Mouse (Mus musculus): ENCODE results near the gene Map2. TPM values are rescaled to one million over a fixed set of nuclear protein-coding genes. Genes with fewer than 3 reads are reported as not detected.

The Map2 gene
- polyA plus RNA-seq, 1 experiment from 2014 or later = 357 TPM

GRCm38 (mm10) chr1:66426073-66426472, 251.0 kb downstream of the Map2 start:
- no peak for ATAC-seq (ENCODE audit: low FRiP score, low read depth)
- no peaks in the 10 kb centered on the region for H3K27me3 ChIP-seq
- H3K4me1 ChIP-seq = no peaks in the 10 kb centered on the region
- no peaks in the 10 kb centered on the region for H3K9me3 ChIP-seq
- no peak overlapping the region for H3K27ac ChIP-seq (replicated peaks)
- no peak overlapping the region for H3K9ac ChIP-seq (replicated peaks)
- peaks cover 60% of the 10 kb centered on the region for H3K36me3 ChIP-seq
- H3K4me2 ChIP-seq (replicated peaks) = no peak overlapping the region
- H3K4me3 ChIP-seq = no peak overlapping the region
- 92% methylated on average over 5 of the region's 5 CpGs for WGBS

- no peak for ATAC-seq (ENCODE audit: low FRiP score, low read depth)
- H3K9ac ChIP-seq (replicated peaks) = no peak overlapping the region
- no peak overlapping the region for H3K4me3 ChIP-seq
- no peaks in the 10 kb centered on the region for H3K4me1 ChIP-seq
- no peaks in the 10 kb centered on the region for H3K9me3 ChIP-seq
- no peak overlapping the region for H3K4me2 ChIP-seq (replicated peaks)
- peaks cover 44% of the 10 kb centered on the region for H3K36me3 ChIP-seq
- H3K27me3 ChIP-seq = no peaks in the 10 kb centered on the region
- no peak overlapping the region for H3K27ac ChIP-seq (replicated peaks)
These were observed 255.9 kb downstream of the Map2 start for GRCm38 (mm10) chr1:66430962-66431361.

- WGBS = 88% methylated on average over 6 of the region's 6 CpGs
- no peak for ATAC-seq (ENCODE audit: low FRiP score, low read depth)
- Histone ChIP-seq H3K27ac (replicated peaks) (no peak overlapping the region), H3K9me3 (no peaks in the 10 kb centered on the region), H3K4me3 (no peak overlapping the region), H3K4me1 (no peaks in the 10 kb centered on the region), H3K9ac (replicated peaks) (no peak overlapping the region), H3K36me3 (peaks cover 42% of the 10 kb centered on the region), H3K4me2 (replicated peaks) (no peak overlapping the region), H3K27me3 (no peaks in the 10 kb centered on the region)
These were observed 256.4 kb downstream of the Map2 start for GRCm38 (mm10) chr1:66431472-66431871.

- no peaks in the 10 kb centered on the region for H3K27me3 ChIP-seq
- WGBS = 88% methylated on average over 2 of the region's 2 CpGs
- no peaks in the 10 kb centered on the region for H3K9me3 ChIP-seq
- H3K27ac ChIP-seq (replicated peaks) = no peak overlapping the region
- no peak overlapping the region for H3K4me3 ChIP-seq
- peaks cover 42% of the 10 kb centered on the region for H3K36me3 ChIP-seq
- H3K4me1 ChIP-seq = no peaks in the 10 kb centered on the region
- no peak overlapping the region for H3K4me2 ChIP-seq (replicated peaks)
- no peak for ATAC-seq (ENCODE audit: low FRiP score, low read depth)
- no peak overlapping the region for H3K9ac ChIP-seq (replicated peaks)
These were observed 263.0 kb downstream of the Map2 start for GRCm38 (mm10) chr1:66438069-66438468.

- Histone ChIP-seq H3K27me3 (no peaks in the 10 kb centered on the region), H3K9ac (replicated peaks) (no peak overlapping the region), H3K4me3 (no peak overlapping the region), H3K4me1 (no peaks in the 10 kb centered on the region), H3K9me3 (no peaks in the 10 kb centered on the region), H3K4me2 (replicated peaks) (no peak overlapping the region), H3K27ac (replicated peaks) (no peak overlapping the region), H3K36me3 (peaks cover 34% of the 10 kb centered on the region)
- no peak for ATAC-seq (ENCODE audit: low FRiP score, low read depth)
- 85% methylated on average over 2 of the region's 2 CpGs for WGBS
These were observed 267.8 kb downstream of the Map2 start for GRCm38 (mm10) chr1:66442922-66443321.

GRCm38 (mm10) chr1:66449471-66449870, 274.4 kb downstream of the Map2 start:
- WGBS = 75% methylated on average over 2 of the region's 2 CpGs
- no peaks in the 10 kb centered on the region for H3K9me3 ChIP-seq
- no peak overlapping the region for H3K4me2 ChIP-seq (replicated peaks)
- H3K27me3 ChIP-seq = no peaks in the 10 kb centered on the region
- no peak overlapping the region for H3K4me3 ChIP-seq
- ATAC-seq (ENCODE audit: low FRiP score, low read depth) = no peak
- no peaks in the 10 kb centered on the region for H3K36me3 ChIP-seq
- H3K27ac ChIP-seq (replicated peaks) = no peak overlapping the region
- H3K9ac ChIP-seq (replicated peaks) = no peak overlapping the region
- H3K4me1 ChIP-seq = no peaks in the 10 kb centered on the region

GRCm38 (mm10) chr1:66456580-66456979, 281.5 kb downstream of the Map2 start:
- Histone ChIP-seq H3K9ac (replicated peaks) (no peak overlapping the region), H3K27ac (replicated peaks) (no peak overlapping the region), H3K4me2 (replicated peaks) (no peak overlapping the region), H3K36me3 (no peaks in the 10 kb centered on the region), H3K9me3 (no peaks in the 10 kb centered on the region), H3K4me3 (no peak overlapping the region), H3K27me3 (no peaks in the 10 kb centered on the region), H3K4me1 (no peaks in the 10 kb centered on the region)
- no peak; the same call in 1 of the 2 replicates for ATAC-seq (ENCODE audit: low FRiP score, low read depth)
- 12% methylated on average over 2 of the region's 2 CpGs for WGBS

- no peak overlapping the region for H3K4me2 ChIP-seq (replicated peaks)
- H3K27me3 ChIP-seq = no peaks in the 10 kb centered on the region
- H3K4me3 ChIP-seq = no peak overlapping the region
- H3K27ac ChIP-seq (replicated peaks) = no peak overlapping the region
- H3K9ac ChIP-seq (replicated peaks) = no peak overlapping the region
- no peak for ATAC-seq (ENCODE audit: low FRiP score, low read depth)
- WGBS = 79% methylated on average over 3 of the region's 3 CpGs
- H3K36me3 ChIP-seq = no peaks in the 10 kb centered on the region
- H3K4me1 ChIP-seq = no peaks in the 10 kb centered on the region
- H3K9me3 ChIP-seq = no peaks in the 10 kb centered on the region
These were observed 282.7 kb downstream of the Map2 start for GRCm38 (mm10) chr1:66457747-66458146.

- H3K27ac ChIP-seq (replicated peaks) = no peak overlapping the region
- no peak overlapping the region for H3K4me2 ChIP-seq (replicated peaks)
- 80% methylated on average over 3 of the region's 3 CpGs for WGBS
- H3K9me3 ChIP-seq = no peaks in the 10 kb centered on the region
- H3K36me3 ChIP-seq = no peaks in the 10 kb centered on the region
- H3K4me3 ChIP-seq = no peak overlapping the region
- H3K9ac ChIP-seq (replicated peaks) = no peak overlapping the region
- H3K4me1 ChIP-seq = no peaks in the 10 kb centered on the region
- H3K27me3 ChIP-seq = no peaks in the 10 kb centered on the region
- ATAC-seq (ENCODE audit: low FRiP score, low read depth) = no peak
These were observed 284.3 kb downstream of the Map2 start for GRCm38 (mm10) chr1:66459394-66459793.

GRCm38 (mm10) chr1:66460850-66461249, 285.8 kb downstream of the Map2 start:
- H3K27ac ChIP-seq (replicated peaks) = no peak overlapping the region
- H3K4me2 ChIP-seq (replicated peaks) = no peak overlapping the region
- H3K27me3 ChIP-seq = no peaks in the 10 kb centered on the region
- no peak overlapping the region for H3K4me3 ChIP-seq
- no peaks in the 10 kb centered on the region for H3K9me3 ChIP-seq
- WGBS = 86% methylated on average over 4 of the region's 4 CpGs
- no peak overlapping the region for H3K9ac ChIP-seq (replicated peaks)
- no peak for ATAC-seq (ENCODE audit: low FRiP score, low read depth)
- no peaks in the 10 kb centered on the region for H3K36me3 ChIP-seq
- no peaks in the 10 kb centered on the region for H3K4me1 ChIP-seq

GRCm38 (mm10) chr1:66467821-66468703, 293.0 kb downstream of the Map2 start, which contains the start of gene Unc80:
TSS of gene Unc80 (plus strand) at chr1:66468367.
- under 1% methylated on average over 56 of the region's 83 CpGs for WGBS
- H3K4me2 ChIP-seq (replicated peaks) = peak within 1 kb of the TSS; percentile 76
- peak; percentile 97 for ATAC-seq (ENCODE audit: low FRiP score, low read depth)
- peaks cover 5% of the 10 kb centered on the region; the same call in 1 of the 2 replicates for H3K27me3 ChIP-seq
- H3K9ac ChIP-seq (replicated peaks) = peak within 1 kb of the TSS; percentile 61
- no peaks in the 10 kb centered on the region for H3K9me3 ChIP-seq
- H3K4me3 ChIP-seq = peak within 1 kb of the TSS; percentile 65
- H3K27ac ChIP-seq (replicated peaks) = peak within 1 kb of the TSS; percentile 22; the same call in 1 of the 2 replicates
- H3K4me1 ChIP-seq = peaks cover 5% of the 10 kb centered on the region; the same call in 1 of the 2 replicates
- H3K36me3 ChIP-seq = no peaks in the 10 kb centered on the region

GRCm38 (mm10) chr1:66468704-66469020, 293.6 kb downstream of the Map2 start:
- no peaks in the 10 kb centered on the region for H3K36me3 ChIP-seq
- H3K27me3 ChIP-seq = peaks cover 8% of the 10 kb centered on the region; the same call in 1 of the 2 replicates
- 6% methylated on average over 3 of the region's 3 CpGs for WGBS
- no peak overlapping the region for H3K27ac ChIP-seq (replicated peaks)
- H3K4me3 ChIP-seq = peak overlapping the region; percentile 65
- no peak; the same call in 1 of the 2 replicates for ATAC-seq (ENCODE audit: low FRiP score, low read depth)
- H3K4me1 ChIP-seq = peaks cover 5% of the 10 kb centered on the region; the same call in 1 of the 2 replicates
- H3K9me3 ChIP-seq = no peaks in the 10 kb centered on the region
- H3K4me2 ChIP-seq (replicated peaks) = peak overlapping the region; percentile 76
- H3K9ac ChIP-seq (replicated peaks) = peak overlapping the region; percentile 61
